Mouse (Mus musculus) retina, adult 2 months (tissue): ENCODE data around the gene Mrgprf.

ENCODE experiments used
- DNase-seq: peaks from one replicate; pipeline ENCODE4 v3.0.0-alpha.2; 2012; ENCODE audit warnings: low read depth, low spot score

The Mrgprf gene

DNA sequence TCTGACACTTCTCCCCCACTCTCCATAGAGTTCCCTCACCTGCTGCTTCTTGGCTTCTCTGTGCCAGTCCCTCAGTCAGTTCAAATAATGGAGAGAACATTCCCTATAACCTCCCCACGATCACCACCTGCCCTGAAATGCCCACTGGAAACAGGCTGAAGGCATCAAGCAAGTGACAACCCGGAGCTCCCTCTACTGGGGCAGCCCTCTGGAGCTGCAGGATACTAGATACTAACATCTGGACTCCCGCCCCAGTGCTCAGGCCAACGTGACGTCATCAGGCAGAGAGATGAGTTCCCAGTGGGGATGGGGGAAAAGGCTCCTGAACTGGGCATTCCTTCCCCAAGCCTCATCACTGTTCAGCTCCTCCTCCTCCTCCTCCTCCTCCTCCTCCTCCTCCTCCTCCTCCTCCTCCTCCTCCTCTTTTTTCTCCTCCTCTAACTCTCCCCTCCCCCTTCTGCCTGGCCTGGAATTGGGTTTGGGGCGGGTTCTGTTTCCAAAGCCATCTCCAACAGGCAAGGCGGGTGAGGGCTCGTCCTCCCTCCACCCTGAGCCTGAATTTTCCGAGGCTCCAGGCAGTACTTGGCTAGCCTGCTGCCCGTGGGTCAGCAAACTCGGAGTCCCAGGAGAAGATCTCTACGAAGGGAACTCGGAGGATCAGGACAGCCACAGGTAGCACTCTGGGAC lies at the start of gene Mrgprf:
Mrgprf (plus strand) TSS at position 508 of the 687 bp plus-strand sequence.
- DNase-seq, result no peak

- DNase-seq, result peak; percentile 32
These were observed 47.7 kb upstream of the Mrgprf start for GRCm38 (mm10) chr7:145252715-145253476.

DNA sequence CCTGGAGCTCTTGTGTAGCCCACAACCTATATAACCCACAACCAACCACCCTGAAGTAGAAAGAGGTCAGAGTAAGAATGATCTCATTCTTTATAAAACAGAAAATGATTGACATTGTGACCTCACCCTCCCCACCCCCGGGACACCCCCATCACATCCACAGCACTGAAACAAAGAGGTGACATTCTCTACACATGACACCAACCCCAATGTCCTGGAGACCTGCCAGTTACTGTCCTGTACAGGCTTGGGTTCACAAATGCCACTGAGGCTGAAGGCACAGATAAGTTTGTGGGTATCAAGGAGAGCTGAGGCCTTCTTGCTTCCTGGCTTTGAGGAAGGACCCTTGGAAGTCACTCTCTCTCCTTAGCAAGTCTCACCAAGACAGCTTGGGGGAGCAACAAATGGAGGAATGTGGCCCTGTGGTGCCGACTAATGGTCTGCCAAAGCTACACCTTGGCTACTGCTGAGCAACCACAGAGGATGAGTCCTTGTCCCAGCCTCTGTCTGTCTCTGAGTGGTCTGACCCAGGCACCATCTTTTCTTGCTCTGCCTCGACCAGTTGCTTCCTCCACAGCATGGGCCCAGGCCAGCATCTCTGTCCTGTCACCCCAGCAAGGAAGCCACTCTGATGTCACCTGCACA lies 46.5 kb upstream of the Mrgprf start:
- DNase-seq, result no peak

DNA sequence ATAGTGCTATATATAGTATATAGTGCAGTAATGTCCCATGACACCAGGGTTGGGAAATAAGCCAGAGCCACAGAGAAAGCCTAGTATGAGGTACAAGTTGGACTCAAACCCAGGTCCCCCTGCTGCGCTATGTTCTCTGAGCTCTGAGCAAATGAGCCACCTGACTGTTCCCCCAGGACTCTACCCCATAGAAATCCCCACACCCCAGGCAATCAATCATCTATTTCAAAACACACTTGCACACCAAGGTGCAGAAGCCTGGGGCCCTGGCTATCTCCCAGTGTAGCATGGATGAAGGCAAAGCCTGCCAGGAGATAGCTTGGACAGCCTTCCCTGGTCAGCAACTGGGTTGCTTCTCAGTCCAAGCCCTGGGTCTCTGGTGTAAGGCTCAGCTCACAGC lies 44.5 kb upstream of the Mrgprf start:
- DNase-seq, result no peak

- DNase-seq, result no peak
These were observed 36.4 kb upstream of the Mrgprf start for GRCm38 (mm10) chr7:145264202-145264601.

- no peak for DNase-seq
These were observed 34.6 kb upstream of the Mrgprf start for GRCm38 (mm10) chr7:145266011-145266410.

GRCm38 (mm10) chr7:145268890-145269289 lies 31.7 kb upstream of the Mrgprf start:
- DNase-seq, result no peak

DNA sequence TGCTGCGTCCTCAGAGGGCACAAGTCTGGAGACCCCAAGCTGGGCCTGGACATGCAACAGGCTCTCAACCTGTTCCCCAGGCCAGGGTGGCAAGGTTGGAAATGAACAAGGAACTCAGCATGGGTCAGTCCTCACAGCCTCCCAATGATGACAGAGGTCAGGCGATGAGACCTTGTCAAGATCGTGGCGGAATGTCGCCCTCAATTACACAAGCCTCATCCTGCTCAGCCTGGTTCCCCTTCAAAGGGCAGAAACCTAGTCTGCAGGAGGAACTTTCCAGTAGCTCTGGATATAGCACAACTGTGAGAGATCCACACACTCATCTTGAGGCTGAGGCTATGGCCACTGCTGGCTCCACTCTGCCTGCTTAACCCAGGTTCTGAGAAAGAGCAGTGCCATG lies 29.7 kb upstream of the Mrgprf start:
- no peak for DNase-seq

DNA sequence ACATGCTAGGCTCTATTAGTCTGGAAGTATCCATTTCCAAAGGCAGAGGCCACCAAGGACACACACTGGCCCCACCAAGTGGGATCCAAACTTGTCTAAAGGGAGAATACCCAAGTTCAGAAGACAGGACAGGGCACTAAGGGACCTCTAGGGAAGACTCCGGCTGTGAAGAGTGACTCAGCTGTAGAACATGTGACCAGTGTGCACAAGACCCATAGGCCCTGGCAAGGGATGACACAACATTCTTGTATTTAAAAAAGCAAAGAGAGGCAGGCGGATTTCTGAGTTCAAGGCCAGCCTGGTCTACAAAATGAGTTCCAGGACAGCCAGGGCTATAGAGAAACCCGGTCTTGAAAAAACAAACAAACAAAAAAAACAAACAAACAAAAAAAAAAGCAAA lies 25.1 kb upstream of the Mrgprf start:
- DNase-seq, result no peak

DNA sequence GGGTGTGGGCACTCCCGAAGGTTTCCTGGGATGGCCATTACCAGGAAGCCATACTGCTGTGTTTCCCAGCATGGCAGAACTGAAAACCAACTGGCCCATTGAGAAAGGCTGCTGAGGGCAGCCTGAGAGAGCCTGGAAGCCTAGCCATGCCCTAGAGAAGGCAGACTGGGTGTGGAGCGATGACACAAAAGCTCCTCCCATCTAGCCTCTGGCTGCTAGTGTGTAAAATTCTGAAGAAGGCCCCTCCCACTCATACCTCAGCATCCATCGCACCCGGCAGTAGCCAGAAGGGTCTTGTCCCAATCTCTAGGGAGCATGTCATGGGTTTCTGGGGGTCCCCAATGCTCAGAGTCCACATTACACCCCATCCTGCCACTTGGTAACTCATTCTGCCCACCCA lies 19.2 kb upstream of the Mrgprf start:
- no peak for DNase-seq

- DNase-seq, result no peak
These were observed 17.6 kb upstream of the Mrgprf start for GRCm38 (mm10) chr7:145283041-145283440.

- DNase-seq, result peak; percentile 43
These were observed 17.0 kb upstream of the Mrgprf start, which contains the start of gene Tpcn2 for GRCm38 (mm10) chr7:145283487-145284187. Gene Tpcn2, minus strand, starts transcription at chr7:145284011.

GRCm38 (mm10) chr7:145284293-145284692 lies 16.3 kb upstream of the Mrgprf start:
- DNase-seq, result no peak

DNA sequence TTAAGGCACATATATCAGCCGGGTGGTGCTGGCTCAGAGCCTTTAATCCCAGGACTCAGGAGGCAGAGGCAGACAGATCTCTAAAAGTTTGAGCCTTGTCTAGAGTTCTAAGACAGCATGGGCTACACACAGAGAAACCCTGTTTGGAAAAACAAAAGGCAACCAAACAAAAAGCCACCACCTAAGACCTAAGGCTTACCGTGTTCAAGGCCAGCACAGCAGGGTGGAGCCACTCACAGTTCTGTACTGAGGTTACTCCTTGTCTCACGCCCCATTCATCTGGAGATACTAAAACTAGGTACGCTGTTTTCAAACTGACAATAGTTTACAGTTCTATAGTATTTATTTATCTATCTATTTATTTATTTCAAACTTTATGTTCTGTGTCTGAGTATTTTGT lies 15.2 kb upstream of the Mrgprf start:
- DNase-seq, result no peak

GRCm38 (mm10) chr7:145287410-145287809 lies 13.2 kb upstream of the Mrgprf start:
- DNase-seq, result no peak

GRCm38 (mm10) chr7:145289302-145289701 lies 11.3 kb upstream of the Mrgprf start:
- no peak for DNase-seq

DNA sequence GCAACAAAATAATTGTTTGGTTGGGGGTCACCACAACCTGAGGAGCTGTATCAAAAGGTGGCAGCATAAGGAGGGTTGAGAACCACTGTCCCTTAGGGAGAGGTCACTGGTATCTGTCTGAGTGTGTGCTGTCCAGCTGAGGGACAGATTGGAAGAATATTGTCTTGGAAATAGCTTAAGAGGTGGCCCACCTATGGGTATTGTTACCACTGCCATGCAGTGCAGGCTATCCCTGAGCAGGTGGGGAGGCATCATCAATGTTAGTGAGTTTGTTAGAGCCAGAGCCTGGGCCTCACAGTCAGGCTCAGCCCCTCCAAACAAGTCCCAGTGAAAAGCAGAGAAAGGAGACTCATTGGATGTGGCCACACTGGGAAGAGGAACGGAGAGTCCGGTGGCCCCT lies 8.8 kb upstream of the Mrgprf start:
- no peak for DNase-seq

DNA sequence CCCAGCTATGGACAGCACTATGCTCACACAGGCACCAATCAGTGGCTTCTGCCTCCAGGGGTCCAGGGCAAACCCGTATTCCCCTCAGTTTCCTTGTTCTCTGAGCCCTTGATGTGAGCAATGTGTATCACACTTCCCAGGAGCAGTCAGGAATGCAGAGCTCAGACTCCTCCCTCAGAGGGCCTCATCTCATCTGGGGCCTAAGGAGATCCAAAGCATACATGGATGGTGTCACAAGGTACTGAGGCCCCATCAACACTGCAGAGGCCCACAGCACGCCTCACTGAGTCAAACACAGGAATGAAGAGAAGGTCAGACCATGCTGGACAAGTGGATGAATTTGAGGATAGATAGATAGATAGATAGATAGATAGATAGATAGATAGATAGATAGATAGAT lies 7.9 kb upstream of the Mrgprf start:
- no peak for DNase-seq

DNA sequence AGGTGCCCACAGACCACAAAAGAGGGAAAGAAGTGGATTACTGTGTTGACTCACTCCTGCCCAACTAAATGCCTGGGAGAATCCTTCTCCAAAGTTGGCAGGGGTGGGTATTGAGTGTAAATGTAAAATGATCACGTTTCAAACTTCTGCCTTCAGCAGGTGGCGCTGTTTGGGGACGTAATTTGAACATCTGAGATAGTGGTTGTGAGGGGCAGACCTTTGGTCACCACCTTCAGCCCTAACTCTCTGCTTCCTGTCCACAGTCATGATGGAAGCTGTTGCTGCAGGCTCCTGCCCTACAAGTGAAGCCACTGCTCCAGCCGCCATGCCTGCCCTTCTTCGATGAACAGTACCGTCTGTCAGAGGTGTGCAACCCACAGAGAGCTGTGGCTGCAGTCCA lies 6.8 kb upstream of the Mrgprf start:
- DNase-seq, result no peak

- no peak for DNase-seq
These were observed 1.8 kb upstream of the Mrgprf start for GRCm38 (mm10) chr7:145298666-145299490.
